Mouse (Mus musculus) heart, postnatal 36 days (tissue): ENCODE results near the gene Olfr968. TPM values are rescaled to one million over a fixed set of nuclear protein-coding genes. Genes with fewer than 3 reads are reported as not detected.

ENCODE experiments used
- DNase-seq, 2 experiments: peaks; one replicate each; pipeline ENCODE4 v3.0.0; 2021 to 2022
- intact Hi-C: fragments of 180-260 bp; cut with DNase I; formaldehyde crosslinking; loops from one replicate; pipeline ENCODE4 v1.15.1; 2025
- total RNA-seq, 2 experiments: library from RNA; stranded (reverse); gene quantifications; 2 replicates each; pipeline ENCODE4 v1.2.3; 2021

Gene Olfr968
- total RNA-seq, result not detected

GRCm38 (mm10) chr9:39783153-39783552 is at the start of gene Olfr968:
Gene Olfr968 (minus strand): TSS chr9:39783253.
- intact Hi-C loops, result no loop called here
- DNase-seq, result no peak

GRCm38 (mm10) chr9:39808560-39808959 is 25.5 kb upstream of the Olfr968 start, which contains the start of gene Olfr970:
Gene Olfr970 (plus strand): TSS chr9:39808860.
- intact Hi-C loops, result no loop called here
- DNase-seq, result no peak

DNA sequence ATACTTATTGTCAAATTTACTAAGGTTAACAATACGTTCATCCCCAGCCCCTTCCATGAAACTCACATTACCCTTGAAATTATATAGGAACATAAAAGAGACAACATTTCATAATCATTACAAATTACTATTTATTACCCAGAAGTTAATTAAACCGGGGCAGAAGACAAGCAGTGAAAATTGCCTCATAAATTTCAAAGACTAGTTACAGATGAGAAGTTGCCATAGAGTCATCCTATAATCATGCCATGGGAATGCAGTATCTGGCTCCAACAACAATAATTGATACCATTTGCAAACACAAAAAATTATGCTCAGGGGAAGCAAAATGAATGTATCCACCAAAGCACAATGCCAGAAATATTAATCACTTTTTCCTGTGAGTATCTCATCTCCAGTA is 7.5 kb upstream of the Olfr968 start, which contains the start of gene Olfr969:
Olfr969 (plus strand) TSS at position 388 of the 400 bp plus-strand sequence.
- no peak for DNase-seq
- intact Hi-C loops, result no loop called here

DNA sequence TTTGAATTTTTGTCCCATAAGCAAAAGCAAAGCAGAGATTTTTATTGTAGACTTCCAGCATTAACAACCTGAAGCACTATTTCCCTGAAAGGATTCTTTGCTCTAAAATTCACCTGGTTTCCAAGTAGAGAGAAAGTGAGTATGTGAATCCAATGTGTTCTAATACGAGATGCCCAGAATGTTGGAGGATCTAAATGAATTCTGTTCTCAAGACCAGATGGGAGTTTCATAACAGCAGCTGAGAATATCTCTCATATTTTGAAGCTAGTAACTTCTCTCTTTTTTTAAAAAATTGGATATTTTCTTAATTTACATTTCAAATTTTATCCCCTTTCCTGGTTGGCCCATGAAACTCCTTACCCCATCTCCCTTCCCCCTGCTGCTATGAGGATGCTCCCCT is 36.6 kb downstream of the Olfr968 start:
- DNase-seq, result no peak
- intact Hi-C loops, result no loop called here

DNA sequence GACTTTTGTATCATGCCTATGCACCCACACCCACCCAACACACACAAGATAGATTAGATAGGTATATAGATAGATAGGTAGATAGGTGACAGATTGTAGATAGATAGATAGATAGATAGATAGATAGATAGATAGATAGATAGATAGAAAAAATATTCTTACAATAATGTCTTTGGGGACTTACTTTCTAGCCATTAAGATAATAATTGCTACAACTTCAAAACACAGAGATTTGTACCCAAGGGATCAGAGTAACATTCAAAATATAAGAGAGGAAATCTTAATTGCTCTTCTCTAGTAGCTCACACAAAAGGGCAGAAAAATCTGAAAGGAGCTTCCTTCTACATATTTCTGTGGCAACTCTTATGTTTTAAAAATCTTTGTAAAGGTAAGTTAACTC is 37.1 kb downstream of the Olfr968 start, which contains the start of gene Olfr967:
Olfr967 (plus strand) TSS at position 301 of the 400 bp plus-strand sequence.
- intact Hi-C loops, result no loop called here
- DNase-seq, result no peak

- intact Hi-C loops, result no loop called here
- DNase-seq, result no peak
These were observed 42.3 kb downstream of the Olfr968 start for GRCm38 (mm10) chr9:39740741-39741140.

GRCm38 (mm10) chr9:39730678-39731077 is 52.4 kb downstream of the Olfr968 start, which contains the start of gene Olfr150:
Gene Olfr150 (plus strand): TSS chr9:39730978.
- intact Hi-C loops, result no loop called here
- no peak for DNase-seq

Other genes starting within 250 kb of the Olfr968 start
- gene Olfr958, start 229.2 kb downstream of the Olfr968 start, total RNA-seq, result not detected
- gene Olfr959, start 207.7 kb downstream of the Olfr968 start, total RNA-seq, result not detected
- gene AW551984, start 178.8 kb downstream of the Olfr968 start, total RNA-seq, result under 1 TPM; 0.14 to 0.64 TPM
- not detected for gene Olfr148, start 172.6 kb downstream of the Olfr968 start, total RNA-seq
- not detected for gene Olfr960, start 161.9 kb downstream of the Olfr968 start, total RNA-seq
- not detected for gene Olfr961, start 138.2 kb downstream of the Olfr968 start, total RNA-seq
- not detected for gene Olfr963, start 116.0 kb downstream of the Olfr968 start, total RNA-seq
- gene Olfr149, start 76.1 kb downstream of the Olfr968 start, total RNA-seq, result not detected
- not detected for gene Olfr965, start 71.9 kb downstream of the Olfr968 start, total RNA-seq
- not detected for gene Olfr150, start 52.3 kb downstream of the Olfr968 start, total RNA-seq
- not detected for gene Olfr967, start 37.0 kb downstream of the Olfr968 start, total RNA-seq
- not detected for gene Olfr969, start 7.7 kb upstream of the Olfr968 start, total RNA-seq
- gene Olfr970, start 25.6 kb upstream of the Olfr968 start, total RNA-seq, result not detected
- gene Olfr971, start 53.6 kb upstream of the Olfr968 start, total RNA-seq, result not detected
- not detected for gene Olfr972, start 83.2 kb upstream of the Olfr968 start, total RNA-seq
- not detected for gene Olfr229, start 124.1 kb upstream of the Olfr968 start, total RNA-seq
- gene Olfr974, start 154.2 kb upstream of the Olfr968 start, total RNA-seq, result not detected
- gene Olfr975, start 168.8 kb upstream of the Olfr968 start, total RNA-seq, result not detected
- gene Olfr976, start 177.9 kb upstream of the Olfr968 start, total RNA-seq, result not detected
- gene Olfr978, start 208.9 kb upstream of the Olfr968 start, total RNA-seq, result not detected
- not detected for gene Olfr979, start 220.2 kb upstream of the Olfr968 start, total RNA-seq
- not detected for gene Olfr980, start 226.3 kb upstream of the Olfr968 start, total RNA-seq
- gene Olfr981, start 238.2 kb upstream of the Olfr968 start, total RNA-seq, result not detected